Mouse (Mus musculus) heart, postnatal 14 days (tissue): ENCODE results near the gene Galnt16. TPM values are rescaled to one million over a fixed set of nuclear protein-coding genes. Genes with fewer than 3 reads are reported as not detected.

ENCODE experiments used
- DNase-seq, 2 experiments: peaks; one replicate each; pipeline ENCODE4 v3.0.0; 2021 to 2022
- intact Hi-C: fragments of 180-260 bp; cut with DNase I; formaldehyde crosslinking; loops from one replicate; pipeline ENCODE4 v1.15.1; 2025
- total RNA-seq, 2 experiments: library from RNA; stranded (reverse); gene quantifications; 2 replicates each; pipeline ENCODE4 v1.2.3; 2021

The Galnt16 gene
- total RNA-seq, 2 experiments from 2014 or later: 7.1 to 7.6 TPM

DNA sequence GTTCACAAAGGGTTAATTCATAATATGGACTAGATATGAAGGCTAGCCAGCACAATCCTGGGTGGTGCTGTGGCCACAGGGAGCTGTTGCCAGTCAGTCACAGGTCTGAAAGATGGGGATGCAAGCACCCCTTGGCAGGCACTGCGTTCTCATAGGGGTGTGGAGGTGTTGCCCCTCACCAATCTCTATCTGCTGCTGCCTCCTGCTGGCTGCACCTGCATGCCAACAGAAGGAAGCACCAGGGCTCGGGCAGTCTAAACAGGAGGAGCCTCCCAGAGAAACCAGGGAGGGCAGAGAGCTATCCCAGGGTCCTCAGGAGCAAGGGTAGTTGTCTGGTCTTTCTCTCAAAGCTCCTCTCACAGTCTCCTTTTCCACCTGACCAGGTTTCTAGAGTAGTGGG, 66.9 kb downstream of the Galnt16 start:
- DNase-seq: peak; percentile 26 to 52
- intact Hi-C loops: loop anchor here (10.0 kb wide), 1 partner anchor 430 kb away; no protein-coding TSS in a partner anchor

DNA sequence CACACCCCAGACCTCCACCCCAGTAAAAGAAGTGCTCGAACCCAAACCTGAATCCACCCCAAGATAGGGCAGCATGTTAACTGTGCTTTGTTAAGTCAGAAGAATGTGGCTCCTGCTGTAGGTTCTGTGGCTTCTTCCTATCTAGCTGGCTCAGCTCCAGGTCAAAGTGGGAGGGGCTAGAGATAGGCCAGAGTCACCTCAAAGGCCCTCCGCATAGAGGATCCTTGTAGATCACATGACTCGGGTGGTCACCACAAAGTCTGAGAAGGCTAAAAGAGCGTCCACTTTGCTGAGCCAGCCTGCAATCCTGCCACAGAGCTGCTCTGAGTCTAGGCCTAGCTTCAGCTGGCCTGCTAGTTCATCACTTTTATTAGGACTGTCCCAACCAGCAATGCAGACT, 76.1 kb downstream of the Galnt16 start:
- peak in 1 of 2 experiments; percentile 25 for DNase-seq
- intact Hi-C loops: no loop called here

DNA sequence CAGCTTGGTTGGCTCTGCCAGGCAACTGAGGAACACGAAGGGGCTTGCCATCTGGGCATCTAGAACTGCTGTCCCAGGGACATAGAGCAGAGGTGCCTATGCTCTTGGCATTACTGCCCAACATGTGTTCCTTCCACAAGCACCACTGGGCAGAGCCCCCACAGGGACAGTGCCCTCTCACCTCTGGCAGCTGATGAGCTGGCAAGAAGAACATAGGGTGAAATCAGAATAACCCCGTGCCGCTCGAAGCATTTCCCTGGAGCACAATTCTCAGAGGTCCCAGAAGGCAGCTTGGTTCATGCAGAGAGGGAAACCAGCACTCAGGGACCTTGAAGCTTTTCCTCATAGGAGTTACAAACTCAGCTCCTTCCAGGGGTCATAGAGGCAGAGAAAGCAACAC, 76.7 kb downstream of the Galnt16 start:
- intact Hi-C loops: no loop called here
- no peak for DNase-seq

DNA sequence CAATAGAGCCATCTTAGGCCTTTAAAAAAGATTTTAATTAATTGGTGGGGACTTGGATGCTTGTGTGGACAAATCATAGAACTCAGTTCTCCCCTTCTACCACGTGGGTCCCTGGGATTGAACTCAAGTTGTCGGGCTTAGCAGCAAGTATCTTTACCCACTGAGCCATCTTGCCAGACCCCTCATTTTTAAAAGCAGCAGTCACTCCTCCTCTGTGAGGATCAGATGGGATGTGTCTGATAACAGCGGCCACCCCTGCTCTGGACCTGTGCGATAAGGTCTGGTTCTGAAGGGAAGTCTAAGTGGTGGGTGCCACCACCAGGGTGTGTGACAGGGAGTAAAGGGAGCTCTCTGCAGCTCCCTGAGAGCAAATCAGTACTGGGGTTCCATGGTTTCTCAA, 77.5 kb downstream of the Galnt16 start:
- DNase-seq: no peak
- intact Hi-C loops: no loop called here

DNA sequence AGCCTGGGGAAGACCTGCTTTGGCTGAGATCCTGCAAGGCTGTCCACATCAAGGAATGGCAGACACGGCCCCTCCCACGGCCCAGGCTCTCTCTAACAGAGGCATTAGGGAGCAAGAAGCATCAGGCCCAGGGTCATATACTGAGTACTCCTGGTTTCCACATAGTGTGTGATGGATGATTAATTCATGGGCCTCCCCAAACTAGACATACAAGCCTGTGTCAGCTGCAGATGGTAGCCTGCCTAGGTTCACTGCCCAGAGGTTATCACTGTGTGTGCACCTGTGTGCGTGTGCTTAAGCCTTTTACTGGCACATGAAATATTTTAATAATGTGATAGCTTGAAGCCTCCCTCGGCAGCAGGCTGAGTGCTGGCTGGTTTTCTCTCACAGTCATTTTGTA, 77.9 kb downstream of the Galnt16 start:
- DNase-seq: no peak
- intact Hi-C loops: no loop called here

DNA sequence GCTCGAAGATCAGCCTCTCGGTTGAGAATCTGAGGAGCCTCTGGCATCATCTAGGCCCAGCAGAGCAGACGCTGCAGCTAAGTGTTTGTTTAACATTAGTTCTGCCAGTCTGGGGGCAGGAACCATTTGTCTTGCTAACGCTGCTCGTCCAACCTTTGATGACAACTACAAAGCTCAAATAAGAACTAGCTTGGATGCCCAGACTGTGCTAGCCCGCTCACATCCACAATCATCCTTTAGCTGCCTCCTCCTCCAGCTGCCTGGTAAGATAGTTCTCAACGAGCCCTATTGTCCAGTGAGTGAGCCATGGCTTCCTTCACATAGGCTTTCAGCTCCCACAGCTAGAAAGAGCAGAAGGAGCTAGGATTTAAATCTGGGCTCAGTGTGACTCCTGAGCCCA, 80.2 kb downstream of the Galnt16 start:
- DNase-seq: no peak
- intact Hi-C loops: no loop called here

DNA sequence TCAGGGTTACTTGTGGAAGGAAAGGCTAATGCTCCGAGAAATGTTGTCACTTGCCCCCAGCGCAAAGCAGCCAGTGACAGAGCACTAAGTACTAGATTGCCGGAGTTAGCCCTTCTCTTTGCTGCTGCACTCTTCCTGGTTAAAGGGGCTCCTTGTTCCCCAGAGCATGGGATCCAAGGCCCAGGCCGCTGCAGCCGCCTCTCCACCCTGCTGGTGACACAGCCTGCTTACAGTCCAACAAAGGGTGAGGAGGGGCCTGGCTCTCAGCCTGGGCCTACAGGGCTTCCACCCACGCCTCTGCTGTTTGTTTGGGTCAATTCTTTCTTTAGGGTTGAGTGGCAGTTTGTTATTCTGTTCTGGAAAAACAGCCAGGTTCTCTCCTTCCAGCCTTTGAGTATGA, 80.7 kb downstream of the Galnt16 start:
- intact Hi-C loops: no loop called here
- peak; percentile 64 to 68 for DNase-seq

DNA sequence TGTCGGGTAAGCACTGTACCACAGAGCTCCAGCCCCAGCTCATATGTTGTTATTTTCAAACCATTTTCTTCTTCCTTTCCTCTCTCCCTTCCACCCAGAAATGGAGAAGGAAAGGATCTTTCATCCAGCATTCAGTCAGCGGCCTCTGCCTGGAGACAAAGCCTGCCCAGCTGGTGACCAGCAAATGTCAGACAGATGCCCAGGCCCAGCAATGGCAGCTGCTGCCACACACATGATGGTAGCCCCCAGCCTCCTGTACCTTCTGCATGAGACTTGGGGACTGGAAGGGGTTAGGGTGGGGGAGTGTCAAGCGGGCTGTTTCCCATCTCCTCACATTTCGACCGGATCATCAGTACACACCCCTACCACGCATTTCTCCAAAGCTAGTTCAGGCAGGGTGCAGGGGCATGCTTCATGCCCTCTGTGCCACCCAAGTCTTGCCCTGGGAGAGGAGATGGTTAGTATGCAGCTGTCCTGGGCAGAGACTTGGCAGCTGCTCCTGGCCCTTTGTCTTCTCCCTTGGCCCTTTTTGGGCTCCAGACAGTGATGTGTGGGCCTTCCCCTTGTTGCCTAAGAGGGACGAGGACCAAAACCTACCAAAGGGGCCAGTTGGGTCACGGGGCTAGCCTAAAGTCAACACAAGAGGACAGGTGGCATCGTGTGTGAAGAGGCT, 83.7 kb downstream of the Galnt16 start:
- no peak for DNase-seq
- intact Hi-C loops: no loop called here

DNA sequence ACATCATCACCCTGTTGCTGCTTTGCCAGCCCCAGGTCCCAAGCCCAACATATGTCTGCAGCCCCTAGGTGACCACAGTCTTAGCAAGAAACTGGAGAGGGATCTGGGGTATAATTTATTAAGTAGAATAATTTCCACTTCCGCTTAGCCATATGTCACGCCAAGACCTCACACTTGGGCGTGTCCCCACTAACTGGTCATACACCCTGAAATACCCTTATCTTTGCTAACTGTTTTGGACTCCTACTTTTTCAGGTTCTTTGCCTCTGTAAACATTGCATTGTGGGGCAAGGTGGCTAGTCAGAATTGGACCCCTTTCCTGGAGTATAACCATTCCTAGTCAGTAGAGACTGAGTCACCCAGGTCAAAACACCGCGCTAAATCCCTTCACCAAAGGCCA, 84.4 kb downstream of the Galnt16 start:
- intact Hi-C loops: no loop called here
- DNase-seq: no peak

DNA sequence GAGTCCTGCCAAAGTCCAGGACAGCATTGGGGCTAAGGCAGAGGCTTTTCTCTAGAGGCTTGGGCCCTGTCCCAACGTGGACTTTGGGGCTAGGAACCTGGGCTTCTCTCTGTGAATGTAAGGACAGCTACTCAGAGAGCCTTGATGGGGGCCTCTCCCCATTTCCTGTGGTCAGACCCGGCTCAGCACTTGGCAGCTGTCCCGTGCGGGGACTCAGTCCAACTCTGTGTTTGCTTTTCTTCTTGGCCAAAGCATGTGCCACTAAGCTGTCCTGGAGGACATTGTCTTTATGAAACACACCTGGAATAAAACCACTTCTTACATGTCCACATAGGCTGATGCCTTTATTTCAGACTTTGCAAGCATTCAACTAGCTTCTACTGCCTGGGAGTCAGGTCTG, 85.5 kb downstream of the Galnt16 start:
- intact Hi-C loops: no loop called here
- peak; percentile 61 to 73 for DNase-seq

DNA sequence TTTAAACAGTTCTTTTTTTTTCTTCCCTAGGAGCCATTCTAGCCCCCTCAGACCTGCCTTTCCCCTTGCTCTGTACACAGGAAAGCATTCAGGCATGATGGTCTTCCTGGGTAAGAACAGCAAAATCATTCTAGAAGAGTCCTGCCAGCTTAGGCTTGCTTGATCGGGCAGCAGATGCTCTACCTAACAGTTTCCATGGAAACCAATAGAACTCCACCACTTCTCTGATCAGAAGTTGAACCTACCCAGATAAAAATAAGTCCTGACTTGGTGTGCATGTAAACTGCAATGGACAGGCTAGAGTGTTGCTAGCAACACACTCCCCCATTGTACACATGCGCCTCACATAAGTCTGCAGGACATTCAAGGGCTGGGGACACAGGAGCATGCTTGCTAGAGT, 86.1 kb downstream of the Galnt16 start:
- intact Hi-C loops: no loop called here

DNA sequence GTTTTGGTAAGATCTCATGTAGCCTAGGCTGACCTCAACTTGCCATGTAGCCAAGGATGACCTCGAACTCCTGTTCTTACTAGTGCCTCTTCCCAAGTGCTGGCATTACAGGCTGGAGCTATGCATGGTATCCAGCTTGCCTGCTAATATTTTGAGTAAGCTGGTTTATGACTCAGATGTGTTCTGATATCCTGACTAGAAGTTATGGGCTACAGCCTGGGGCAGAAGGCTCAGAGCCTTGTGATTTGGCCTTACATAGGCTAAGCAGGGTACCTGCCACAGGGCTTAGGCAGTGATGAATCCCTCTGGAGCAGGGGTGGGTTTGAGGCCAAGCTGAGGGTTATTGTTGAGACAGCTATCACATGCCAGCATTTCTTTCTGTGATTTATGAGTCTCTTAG, 90.5 kb downstream of the Galnt16 start:
- intact Hi-C loops: no loop called here
- DNase-seq: no peak

More for the DNA sequence above, 86.1 kb downstream of the Galnt16 start:
- no peak for DNase-seq

DNA sequence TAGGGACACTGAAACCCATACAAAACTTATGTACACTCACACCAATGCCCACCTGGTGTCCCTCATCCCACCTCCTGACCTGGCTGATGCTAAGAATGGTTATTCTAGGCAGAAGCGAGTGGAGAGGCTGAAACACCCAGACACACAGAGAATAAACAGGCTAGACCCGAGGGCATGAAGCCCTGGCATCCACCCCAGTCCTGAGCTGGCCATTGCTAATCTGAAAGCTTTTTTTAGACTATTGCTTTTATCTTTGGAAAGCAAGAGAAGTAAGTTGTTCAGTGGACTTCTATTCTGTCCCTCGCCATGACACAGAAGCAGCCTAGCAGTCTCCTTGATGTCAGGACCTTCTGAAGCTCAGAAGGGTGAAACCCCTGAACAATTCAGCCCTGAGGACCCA, 91.9 kb downstream of the Galnt16 start:
- intact Hi-C loops: no loop called here
- DNase-seq: peak; percentile 36 to 57

DNA sequence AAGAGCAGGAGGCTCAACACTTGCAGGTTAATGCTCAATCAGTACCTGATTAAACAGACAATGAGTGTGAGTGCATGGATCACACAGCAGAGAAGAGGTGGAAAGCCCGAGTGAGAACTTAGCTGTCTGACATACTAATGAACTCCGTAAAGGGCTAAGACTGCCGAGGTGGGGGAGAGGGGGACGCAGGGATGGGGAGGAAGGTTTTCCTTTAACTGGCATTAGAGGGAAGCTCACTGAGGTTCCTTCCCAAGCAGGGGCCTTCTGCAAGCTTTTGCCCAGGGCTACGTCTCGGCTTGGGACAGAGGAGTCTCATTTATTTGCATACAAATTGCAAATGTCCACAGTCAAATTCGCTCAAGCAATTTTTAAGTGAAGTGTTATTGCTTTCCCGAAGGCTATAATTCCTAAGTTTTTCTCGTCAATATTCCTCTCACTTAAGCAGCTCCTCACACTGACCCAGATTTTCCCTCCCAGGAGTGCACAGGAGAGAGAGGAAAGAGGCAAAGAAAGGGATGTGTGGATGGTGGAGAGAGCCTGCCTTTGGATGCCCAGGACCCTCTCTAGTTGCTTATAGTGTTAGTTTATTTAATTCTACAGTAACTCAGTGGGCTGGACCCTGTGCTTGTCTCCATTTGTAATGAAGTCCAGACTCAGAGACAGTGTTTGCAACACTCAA, 94.2 kb downstream of the Galnt16 start:
- no peak for DNase-seq
- intact Hi-C loops: no loop called here

DNA sequence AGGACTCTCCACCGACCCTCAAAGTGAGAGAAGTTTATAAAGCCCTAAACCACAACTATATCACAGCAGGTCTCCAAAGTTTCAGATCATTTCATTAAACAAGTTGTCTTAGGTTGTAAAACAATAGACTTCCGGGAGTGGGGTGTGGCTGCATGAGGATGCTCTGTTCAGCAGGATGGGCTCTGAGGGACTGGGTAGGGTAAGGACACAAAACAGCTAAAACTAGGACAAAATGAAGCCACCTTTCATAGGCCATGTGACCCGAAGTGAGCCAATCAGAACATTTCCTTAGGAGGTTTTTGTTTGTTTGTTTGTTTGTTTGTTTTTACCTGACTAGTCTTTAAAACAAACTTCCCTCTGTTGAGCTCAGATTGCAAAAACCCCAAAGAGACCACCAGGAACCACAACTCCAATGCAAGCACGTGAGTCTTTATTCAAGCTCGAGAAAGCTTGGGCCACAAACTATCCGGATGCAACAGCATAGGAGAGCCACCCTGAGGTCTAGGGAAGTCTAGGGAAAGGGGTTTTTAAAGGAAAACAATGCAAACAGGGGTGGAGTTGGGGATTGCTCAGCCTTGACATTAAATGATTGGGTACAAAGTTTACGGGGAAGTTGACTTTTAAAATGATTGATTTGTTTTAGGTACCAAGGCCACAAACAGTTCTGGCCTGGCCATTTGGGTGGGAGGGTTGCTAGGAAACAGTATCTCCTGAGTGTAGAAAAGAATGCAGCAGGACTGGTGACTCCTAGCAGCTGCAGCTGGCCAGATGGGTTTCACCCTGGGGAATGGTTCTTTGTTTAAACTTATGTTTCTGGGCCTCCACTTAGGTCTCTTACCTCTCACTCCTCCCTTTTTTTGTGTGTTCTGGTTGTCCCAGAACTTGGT, 97.5 kb downstream of the Galnt16 start:
- intact Hi-C loops: no loop called here
- no peak for DNase-seq

DNA sequence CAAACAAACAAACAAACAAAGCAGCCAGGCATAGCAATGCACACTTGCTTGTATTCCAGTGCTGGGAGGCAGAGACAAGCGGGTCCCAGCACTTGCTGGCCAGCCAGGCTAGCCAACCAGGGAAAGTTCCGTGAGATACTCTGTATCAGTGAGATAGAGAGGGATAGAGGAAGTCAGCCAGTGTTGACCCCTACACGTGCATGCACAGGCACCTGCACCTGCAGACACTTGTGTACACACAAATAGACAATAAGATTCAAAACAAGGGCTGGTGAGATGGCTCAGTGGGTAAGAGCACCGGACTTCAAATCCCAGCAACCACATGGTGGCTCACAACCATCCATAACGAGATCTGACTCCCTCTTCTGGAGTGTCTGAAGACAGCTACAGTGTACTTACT, 102.4 kb downstream of the Galnt16 start:
- DNase-seq: no peak
- intact Hi-C loops: no loop called here

DNA sequence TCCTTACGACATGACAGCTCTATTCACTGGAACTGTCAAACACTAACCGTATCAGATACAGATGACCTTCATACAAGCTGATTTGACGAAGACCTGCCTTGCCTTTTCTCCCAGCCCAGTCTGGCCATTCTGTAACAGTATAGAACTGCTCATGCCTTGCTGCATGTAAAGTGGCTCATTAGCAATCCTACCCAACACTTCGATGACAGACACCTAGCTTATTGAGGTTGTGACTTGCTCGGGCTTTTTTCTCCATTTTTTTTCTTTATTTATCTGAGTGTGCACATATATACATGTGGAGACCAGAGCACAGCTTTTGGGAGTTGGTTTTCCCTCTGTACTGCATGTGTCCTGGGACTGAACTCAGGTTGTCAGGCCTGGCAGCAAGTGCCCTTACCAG, 113.7 kb downstream of the Galnt16 start:
- DNase-seq: no peak
- intact Hi-C loops: loop anchor here (5.0 kb wide), 1 partner anchor 36 kb away; no protein-coding TSS in a partner anchor

DNA sequence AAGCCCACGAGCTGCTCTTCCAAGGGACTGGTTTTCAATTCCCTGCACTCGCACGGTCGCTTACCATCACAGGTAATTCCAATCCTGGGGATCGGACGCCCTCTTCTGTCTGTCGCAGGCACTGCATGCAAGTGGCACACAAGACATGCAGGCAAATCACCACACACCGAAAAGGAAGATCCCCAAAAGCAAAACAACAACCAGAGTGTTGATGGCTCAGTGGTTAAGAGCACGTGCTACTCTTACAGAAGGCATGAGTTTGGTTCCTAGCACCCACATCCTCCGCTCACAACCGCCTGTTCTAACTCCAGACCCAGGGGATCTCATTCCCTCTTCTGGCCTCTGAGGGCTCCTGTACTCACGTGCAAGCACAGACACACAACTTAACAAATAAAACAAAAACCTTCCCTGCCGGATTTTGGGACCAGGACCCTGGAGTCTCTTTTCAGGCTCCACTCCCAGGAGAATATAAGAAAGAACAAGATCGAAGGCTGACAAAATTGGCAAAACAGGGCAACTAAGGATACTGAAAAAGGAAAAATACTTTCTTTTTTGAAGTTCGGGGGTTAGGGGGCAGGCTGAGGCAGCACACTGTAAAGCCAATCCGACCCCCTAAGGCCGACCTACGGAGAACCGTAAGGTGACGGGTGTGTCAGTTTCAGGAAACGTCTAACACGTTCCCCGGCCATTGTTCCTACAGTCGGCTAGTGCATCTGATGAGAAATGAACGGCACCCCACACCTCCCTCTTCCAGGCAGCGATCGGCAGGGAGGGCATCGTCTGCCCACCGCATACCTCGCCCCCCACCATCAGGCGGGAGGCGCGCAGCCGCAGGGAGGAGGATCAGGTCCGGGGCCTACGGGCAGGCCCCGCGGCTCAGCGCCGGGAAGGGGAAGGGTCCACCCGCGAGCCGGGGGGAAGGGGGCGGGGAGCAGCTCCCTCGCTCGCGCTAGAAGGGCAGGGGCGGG, 124.9 kb downstream of the Galnt16 start:
- intact Hi-C loops: no loop called here
- peak; percentile 27 to 57 for DNase-seq

DNA sequence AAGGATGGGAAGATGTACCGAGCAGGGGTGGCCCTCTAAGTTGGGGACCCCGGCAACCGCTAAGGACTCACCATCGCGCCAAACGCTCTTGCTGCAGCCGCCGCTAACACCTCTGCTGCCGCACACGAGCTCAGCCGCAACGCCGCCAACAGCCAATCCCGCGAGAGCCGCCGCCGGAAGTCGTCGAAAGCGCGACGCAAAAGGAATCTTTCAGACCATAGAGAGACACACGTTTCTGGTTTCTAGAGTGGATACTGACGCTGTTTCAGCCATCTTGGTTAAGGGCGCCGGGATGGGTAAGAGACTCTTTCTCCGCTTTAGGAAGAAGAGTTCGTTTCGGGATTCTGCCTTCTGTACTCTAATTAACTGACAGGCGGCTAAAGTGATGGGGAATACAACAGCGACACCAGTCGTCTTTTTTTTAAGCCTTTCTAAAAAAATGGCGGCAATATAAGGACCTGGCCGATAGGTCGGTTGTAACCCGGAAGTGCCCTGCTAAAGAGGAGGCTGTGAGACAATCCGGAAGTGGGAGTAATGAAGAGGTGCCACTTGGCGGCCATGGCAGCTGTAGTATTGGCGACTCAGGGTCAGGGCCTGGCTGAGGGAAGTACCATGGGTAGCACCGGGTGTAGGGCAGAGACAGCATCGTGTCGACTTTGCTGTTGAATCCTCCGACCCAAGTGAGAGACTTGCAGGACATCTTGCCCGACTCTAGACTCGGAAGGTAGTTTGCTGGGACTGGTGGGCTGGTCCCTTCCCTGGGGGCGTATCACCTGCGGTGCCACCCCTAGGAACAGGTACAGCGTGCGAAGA, 125.8 kb downstream of the Galnt16 start, which contains the start of the genes Slc39a9 and Erh:
Gene Slc39a9, plus strand, starts transcription at position 191 of the 813 bp plus-strand sequence.
Gene Erh, minus strand, starts transcription at position 649 of the 813 bp plus-strand sequence.
- DNase-seq: peak; percentile 92 to 93
- intact Hi-C loops: no loop called here
